Mouse (Mus musculus) heart, embryonic 15.5 days (tissue): Measurements from ENCODE around the gene Pex7. TPM values are rescaled to one million over a fixed set of nuclear protein-coding genes. Genes with fewer than 3 reads are reported as not detected.
A peak's percentile ranks its signal among the peaks of the same experiment; 100 is the strongest.

Source experiments
- ATAC-seq: fragments of 200-750 bp; cut with Nextera tagmentation; replicated peaks from 2 replicates; pipeline ENCODE4 v1.8.0; 2017; ENCODE audit warnings: low read depth, moderate TSS enrichment; ENCODE audit not compliant: insufficient number of reproducible peaks, insufficient read depth, low FRiP score
- H3K27ac ChIP-seq: fragments of 300-500 bp; sonication (generic); 2 replicates; pipeline ENCODE4 v1.5.1; 2015; ENCODE audit warnings: mild to moderate bottlenecking, inconsistent platforms
- H3K27me3 ChIP-seq: fragments of 300-500 bp; sonication (generic); 2 replicates; pipeline ENCODE4 v1.6.1; 2015; ENCODE audit warnings: inconsistent platforms
- H3K36me3 ChIP-seq: fragments of 300-500 bp; sonication (generic); 2 replicates; pipeline ENCODE4 v1.6.1; 2015; ENCODE audit warnings: mild to moderate bottlenecking, inconsistent platforms
- H3K4me1 ChIP-seq: fragments of 300-500 bp; sonication (generic); replicated peaks from 2 replicates; pipeline ENCODE4 v1.6.1; 2015; ENCODE audit warnings: inconsistent platforms
- H3K4me2 ChIP-seq: fragments of 300-500 bp; sonication (generic); 2 replicates; pipeline ENCODE4 v1.6.1; 2015; ENCODE audit warnings: inconsistent platforms, mild to moderate bottlenecking, moderate library complexity
- H3K4me3 ChIP-seq: fragments of 300-500 bp; sonication (generic); 2 replicates; pipeline ENCODE4 v1.5.1; 2015; ENCODE audit warnings: mild to moderate bottlenecking, inconsistent platforms
- H3K9ac ChIP-seq: fragments of 300-500 bp; sonication (generic); 2 replicates; pipeline ENCODE4 v1.6.1; 2015; ENCODE audit warnings: mild to moderate bottlenecking, inconsistent platforms
- H3K9me3 ChIP-seq: fragments of 300-500 bp; sonication (generic); replicated peaks from 2 replicates; pipeline ENCODE4 v1.6.1; 2016; ENCODE audit warnings: inconsistent platforms
- WGBS: fragments of 180-500 bp; shearing (Covaris S2); methylation state at CpG from one replicate; pipeline ENCODE4 v1.1.7; 2015; ENCODE audit warnings: mixed read lengths; 5-methylcytosine and 5-hydroxymethylcytosine counted together
- polyA plus RNA-seq: library from polyadenylated mRNA; unstranded; fragments of >200 nt; fragmentation: Nextera tagmentation; extraction: Ambion mirVana; gene quantifications from 2 replicates; pipeline ENCODE4 v1.2.1, GENCODE M21; 2015

The Pex7 gene
- polyA plus RNA-seq, 1 experiment from 2014 or later = 33.9 TPM

DNA sequence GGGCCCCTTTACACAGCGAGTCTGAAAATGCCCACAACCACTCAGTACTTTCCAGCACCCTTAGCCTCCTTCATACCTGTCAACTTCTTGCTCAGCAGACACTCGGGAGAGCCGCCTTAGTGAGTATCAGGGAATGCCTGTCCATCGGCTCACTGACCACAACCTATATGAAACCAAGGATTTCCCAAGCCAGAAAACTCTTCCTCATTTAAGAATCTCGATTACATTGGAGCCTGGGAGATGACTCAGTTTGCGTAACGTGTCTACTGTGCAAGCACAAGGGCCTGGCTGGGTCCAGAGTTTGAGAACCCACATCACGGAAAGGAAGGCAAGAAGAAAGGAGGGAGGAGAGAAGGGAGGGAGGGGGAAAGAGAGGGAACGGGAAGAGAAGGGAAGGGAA lies 34.4 kb upstream of the Pex7 start:
- H3K4me2 ChIP-seq = no peak overlapping the region
- no peak overlapping the region for H3K9ac ChIP-seq
- no peak for ATAC-seq
- no peak overlapping the region for H3K4me3 ChIP-seq
- H3K36me3 ChIP-seq = no peaks in the 10 kb centered on the region
- H3K9me3 ChIP-seq = no peaks in the 10 kb centered on the region
- H3K27ac ChIP-seq = no peak overlapping the region
- H3K4me1 ChIP-seq = peaks cover 43% of the 10 kb centered on the region
- H3K27me3 ChIP-seq = no peaks in the 10 kb centered on the region
- WGBS = 78% methylated on average over 9 of the region's 9 CpGs

DNA sequence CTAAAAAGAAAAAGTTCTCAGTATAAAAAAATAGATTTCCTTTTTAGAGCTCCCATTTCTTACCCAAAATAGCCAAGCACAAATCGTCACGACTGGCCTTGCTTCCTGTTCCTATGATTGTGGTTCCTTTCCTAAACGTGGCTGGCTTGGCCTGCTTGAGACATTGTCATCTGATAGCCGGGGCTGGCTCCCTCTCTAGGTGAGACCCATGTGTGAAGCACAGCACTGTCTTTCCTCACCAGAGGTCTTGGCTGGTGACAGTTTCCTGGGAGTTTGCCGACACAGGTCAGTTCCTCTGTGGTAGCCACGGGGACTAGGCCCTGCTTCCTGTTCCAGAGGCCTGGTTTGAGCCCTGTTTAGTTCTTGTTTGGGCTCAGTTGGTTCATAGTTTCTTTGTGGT lies 33.6 kb upstream of the Pex7 start:
- peak; percentile 41; the same call in 1 of the 2 replicates for ATAC-seq
- 14% methylated on average over 6 of the region's 6 CpGs for WGBS

DNA sequence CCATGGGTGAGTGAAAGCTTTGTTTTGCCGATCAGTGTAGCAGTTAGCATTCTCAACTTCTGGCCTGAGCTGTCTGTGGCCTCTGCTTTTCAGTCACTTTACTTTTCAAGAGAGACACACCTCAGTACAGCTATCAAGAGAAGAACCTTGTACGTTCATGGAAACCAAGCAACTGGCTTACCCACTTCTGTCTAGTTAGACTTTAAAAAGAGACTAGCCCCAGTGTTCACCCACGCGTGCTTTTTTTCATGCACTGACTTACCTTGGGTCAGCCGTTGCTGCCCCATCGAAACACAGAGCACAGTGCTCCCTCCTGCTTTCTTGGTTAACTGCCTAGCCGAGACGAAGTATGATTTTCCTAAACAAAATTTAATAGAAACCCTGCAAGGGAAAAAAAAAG lies 33.1 kb upstream of the Pex7 start:
- no peaks in the 10 kb centered on the region for H3K9me3 ChIP-seq
- 82% methylated on average over 8 of the region's 8 CpGs for WGBS
- no peaks in the 10 kb centered on the region for H3K36me3 ChIP-seq
- no peaks in the 10 kb centered on the region for H3K27me3 ChIP-seq
- H3K4me3 ChIP-seq = no peak overlapping the region
- peak overlapping the region; percentile 63 for H3K27ac ChIP-seq
- H3K4me1 ChIP-seq = peaks cover 48% of the 10 kb centered on the region
- ATAC-seq = no peak
- no peak overlapping the region for H3K9ac ChIP-seq
- no peak overlapping the region for H3K4me2 ChIP-seq

More for the DNA sequence above, 33.6 kb upstream of the Pex7 start:
- Histone ChIP-seq H3K4me2 (no peak overlapping the region), H3K4me3 (no peak overlapping the region), H3K9me3 (no peaks in the 10 kb centered on the region), H3K36me3 (no peaks in the 10 kb centered on the region), H3K9ac (no peak overlapping the region), H3K4me1 (peaks cover 48% of the 10 kb centered on the region), H3K27me3 (no peaks in the 10 kb centered on the region), H3K27ac (peak overlapping the region; percentile 63)

DNA sequence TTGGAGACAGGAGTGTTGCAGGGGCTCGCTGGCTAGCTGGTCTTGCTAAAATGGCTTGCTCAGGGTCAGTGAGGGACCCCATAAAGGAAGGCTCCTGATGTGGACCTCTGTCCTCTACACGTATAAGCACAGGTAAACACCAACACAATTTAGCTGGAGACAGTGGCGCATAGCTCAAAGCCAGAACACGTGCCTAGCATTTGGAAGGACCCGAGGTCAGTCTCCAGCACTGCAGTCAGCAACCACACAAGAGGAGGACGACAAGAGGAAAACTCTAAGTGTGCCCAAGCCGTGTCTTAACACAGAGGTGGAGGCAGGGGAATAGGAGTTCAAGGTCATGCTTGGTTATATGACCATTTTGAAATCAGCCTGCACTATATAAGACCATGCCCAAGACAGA lies 32.6 kb upstream of the Pex7 start:
- 81% methylated on average over 7 of the region's 7 CpGs for WGBS
- H3K4me1 ChIP-seq = peaks cover 45% of the 10 kb centered on the region
- no peaks in the 10 kb centered on the region for H3K36me3 ChIP-seq

DNA sequence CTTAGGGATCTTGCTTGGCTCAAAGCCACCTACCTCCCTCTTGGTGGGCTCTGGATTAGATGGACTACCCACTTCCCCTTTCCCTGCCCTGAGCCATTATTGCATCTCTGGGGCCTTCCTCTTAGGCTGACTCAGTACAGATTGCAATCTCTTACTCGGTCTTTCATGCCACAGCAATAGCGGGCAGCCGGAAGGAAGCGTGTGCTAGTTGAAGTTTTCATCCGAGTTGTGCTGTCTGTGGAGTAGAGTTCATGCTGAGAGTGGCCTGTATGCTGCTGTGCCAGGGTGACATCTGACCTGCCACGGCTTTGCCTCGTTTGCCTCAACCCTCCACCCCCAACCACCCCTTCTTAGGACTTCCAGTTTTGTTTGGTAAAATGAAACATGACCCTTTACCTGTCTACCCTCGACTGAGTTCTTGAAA lies 31.8 kb upstream of the Pex7 start:
- no peaks in the 10 kb centered on the region for H3K36me3 ChIP-seq
- no peaks in the 10 kb centered on the region for H3K9me3 ChIP-seq
- H3K4me3 ChIP-seq = no peak overlapping the region
- no peak for ATAC-seq
- H3K27ac ChIP-seq = no peak overlapping the region
- H3K4me1 ChIP-seq = peaks cover 43% of the 10 kb centered on the region
- H3K4me2 ChIP-seq = no peak overlapping the region
- no peak overlapping the region for H3K9ac ChIP-seq
- no peaks in the 10 kb centered on the region for H3K27me3 ChIP-seq
- WGBS = 60% methylated on average over 8 of the region's 8 CpGs

More for the DNA sequence above, 32.6 kb upstream of the Pex7 start:
- no peak overlapping the region for H3K9ac ChIP-seq
- no peak overlapping the region for H3K27ac ChIP-seq
- no peak for ATAC-seq
- no peak overlapping the region for H3K4me3 ChIP-seq
- H3K9me3 ChIP-seq = no peaks in the 10 kb centered on the region
- H3K27me3 ChIP-seq = no peaks in the 10 kb centered on the region
- H3K4me2 ChIP-seq = no peak overlapping the region

DNA sequence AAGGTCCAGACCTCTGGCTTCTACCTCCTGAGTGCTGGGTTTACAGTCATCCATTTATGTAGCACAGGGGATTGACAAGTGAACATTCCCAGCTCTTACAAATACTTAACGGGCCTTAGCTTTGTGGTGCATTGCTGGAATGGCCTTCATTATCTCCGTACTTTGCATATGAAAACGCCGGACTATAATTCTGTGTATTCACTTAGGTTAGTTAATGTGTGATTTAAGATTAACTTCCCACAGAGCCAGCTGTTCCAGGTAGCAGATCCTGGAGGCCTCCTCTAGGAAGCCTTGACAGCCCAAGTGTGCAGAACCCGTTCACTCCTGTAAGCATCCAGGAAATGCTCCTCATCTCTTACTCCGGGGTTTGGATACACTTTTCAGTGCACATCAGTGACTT lies 31.2 kb upstream of the Pex7 start:
- 72% methylated on average over 6 of the region's 6 CpGs for WGBS
- Histone ChIP-seq H3K27me3 (no peaks in the 10 kb centered on the region), H3K36me3 (no peaks in the 10 kb centered on the region), H3K4me3 (no peak overlapping the region), H3K4me1 (peaks cover 43% of the 10 kb centered on the region), H3K9me3 (no peaks in the 10 kb centered on the region), H3K4me2 (no peak overlapping the region), H3K9ac (no peak overlapping the region), H3K27ac (no peak overlapping the region)
- no peak for ATAC-seq

DNA sequence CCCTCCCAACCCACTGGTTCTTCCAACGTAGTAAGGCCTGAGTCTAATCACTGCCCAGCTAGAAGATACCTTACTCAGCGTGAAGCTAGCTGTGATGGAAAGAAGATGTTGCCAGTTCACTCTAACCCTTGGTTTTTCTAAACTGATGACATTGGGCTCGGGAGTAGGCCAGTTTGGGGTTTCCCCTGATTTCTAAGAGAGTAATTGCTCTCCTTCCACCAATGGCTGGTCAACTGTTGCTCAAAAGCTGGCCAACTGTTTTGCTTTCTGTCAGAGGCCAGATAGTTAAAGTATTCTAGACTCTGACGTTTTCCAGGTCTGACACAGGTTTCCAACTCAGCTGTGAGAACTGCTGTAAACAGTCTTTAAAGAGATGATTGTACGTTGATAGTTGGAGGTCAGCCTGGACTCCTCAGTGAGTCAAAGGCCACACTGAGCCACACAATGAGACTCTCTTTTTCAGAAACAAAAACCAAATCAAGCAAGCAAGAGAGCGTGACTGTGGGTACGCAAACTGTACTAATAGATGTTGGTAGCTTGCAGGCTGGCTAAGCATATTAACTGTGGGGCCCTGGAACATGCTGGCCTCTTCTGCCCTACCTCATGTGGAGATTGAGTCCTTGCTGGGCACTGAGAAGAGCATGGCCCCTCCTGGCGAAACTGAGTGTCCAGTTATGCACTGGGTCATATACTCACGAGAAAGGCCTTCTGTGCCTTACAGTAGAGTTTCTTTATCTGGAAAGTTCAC lies 29.6 kb upstream of the Pex7 start:
- H3K9ac ChIP-seq = no peak overlapping the region

DNA sequence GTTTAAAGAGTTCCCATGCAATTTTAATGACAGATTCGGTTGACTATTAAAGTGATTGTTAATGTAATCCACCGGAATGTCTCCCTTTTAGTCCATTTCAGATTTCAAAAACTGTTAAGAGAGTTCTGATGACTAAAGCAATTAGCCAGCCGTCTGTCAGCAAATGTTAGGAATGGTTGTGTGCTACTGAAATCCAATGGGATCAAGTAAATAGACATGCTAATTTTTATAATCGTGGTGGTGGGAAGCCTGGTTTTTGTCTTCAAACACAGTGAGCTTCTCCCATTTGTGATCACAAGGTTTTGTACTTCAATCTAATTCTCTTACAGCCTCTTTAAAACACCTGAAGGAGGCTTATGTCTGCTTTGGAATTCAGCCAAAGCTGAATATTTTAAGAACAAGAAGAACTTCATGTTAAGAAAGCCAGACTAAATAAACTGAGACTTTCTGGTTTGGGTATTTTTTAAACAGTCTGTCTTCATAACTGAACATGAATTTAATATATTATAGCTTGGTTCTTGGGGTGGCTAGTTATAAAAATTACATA lies 28.4 kb upstream of the Pex7 start:
- WGBS = 50% methylated on average over 4 of the region's 4 CpGs
- Histone ChIP-seq H3K27me3 (no peaks in the 10 kb centered on the region), H3K9ac (no peak overlapping the region; the same call in 1 of the 2 replicates), H3K27ac (0 out of 2 replicates have a peak overlapping the region, but pooled peaks have one; percentile 98), H3K4me2 (peak overlapping the region; percentile 98), H3K9me3 (no peaks in the 10 kb centered on the region), H3K4me1 (peaks cover 43% of the 10 kb centered on the region), H3K4me3 (peak overlapping the region; percentile 94), H3K36me3 (no peaks in the 10 kb centered on the region)
- ATAC-seq = no peak

More for the DNA sequence above, 29.6 kb upstream of the Pex7 start:
- Histone ChIP-seq H3K27ac (0 out of 2 replicates have a peak overlapping the region, but pooled peaks have one; percentile 9), H3K9me3 (no peaks in the 10 kb centered on the region), H3K4me3 (peak overlapping the region; percentile 24), H3K4me1 (peaks cover 47% of the 10 kb centered on the region), H3K4me2 (peak overlapping the region; percentile 43), H3K36me3 (no peaks in the 10 kb centered on the region), H3K27me3 (no peaks in the 10 kb centered on the region)
- no peak for ATAC-seq
- 62% methylated on average over 9 of the region's 9 CpGs for WGBS

DNA sequence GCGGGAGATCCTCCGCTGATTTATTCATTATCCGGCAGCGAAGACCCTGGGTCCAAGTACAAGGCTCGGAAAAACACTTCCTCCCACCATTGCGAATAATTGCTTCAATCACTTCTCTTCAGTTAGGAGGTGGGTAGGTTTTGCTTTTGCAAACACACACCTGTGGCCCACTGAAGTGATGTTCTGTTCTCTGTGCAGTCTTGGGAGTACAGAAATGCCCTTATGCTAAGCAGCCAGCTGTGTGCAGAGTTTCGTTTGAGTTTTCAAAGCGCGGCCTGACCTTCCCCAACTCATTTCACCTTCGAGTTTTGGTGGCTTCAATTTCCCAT lies 27.8 kb upstream of the Pex7 start:
- 3% methylated on average over 10 of the region's 10 CpGs for WGBS
- Histone ChIP-seq H3K27ac (peak overlapping the region; percentile 98), H3K9ac (peak overlapping the region; percentile 95)

DNA sequence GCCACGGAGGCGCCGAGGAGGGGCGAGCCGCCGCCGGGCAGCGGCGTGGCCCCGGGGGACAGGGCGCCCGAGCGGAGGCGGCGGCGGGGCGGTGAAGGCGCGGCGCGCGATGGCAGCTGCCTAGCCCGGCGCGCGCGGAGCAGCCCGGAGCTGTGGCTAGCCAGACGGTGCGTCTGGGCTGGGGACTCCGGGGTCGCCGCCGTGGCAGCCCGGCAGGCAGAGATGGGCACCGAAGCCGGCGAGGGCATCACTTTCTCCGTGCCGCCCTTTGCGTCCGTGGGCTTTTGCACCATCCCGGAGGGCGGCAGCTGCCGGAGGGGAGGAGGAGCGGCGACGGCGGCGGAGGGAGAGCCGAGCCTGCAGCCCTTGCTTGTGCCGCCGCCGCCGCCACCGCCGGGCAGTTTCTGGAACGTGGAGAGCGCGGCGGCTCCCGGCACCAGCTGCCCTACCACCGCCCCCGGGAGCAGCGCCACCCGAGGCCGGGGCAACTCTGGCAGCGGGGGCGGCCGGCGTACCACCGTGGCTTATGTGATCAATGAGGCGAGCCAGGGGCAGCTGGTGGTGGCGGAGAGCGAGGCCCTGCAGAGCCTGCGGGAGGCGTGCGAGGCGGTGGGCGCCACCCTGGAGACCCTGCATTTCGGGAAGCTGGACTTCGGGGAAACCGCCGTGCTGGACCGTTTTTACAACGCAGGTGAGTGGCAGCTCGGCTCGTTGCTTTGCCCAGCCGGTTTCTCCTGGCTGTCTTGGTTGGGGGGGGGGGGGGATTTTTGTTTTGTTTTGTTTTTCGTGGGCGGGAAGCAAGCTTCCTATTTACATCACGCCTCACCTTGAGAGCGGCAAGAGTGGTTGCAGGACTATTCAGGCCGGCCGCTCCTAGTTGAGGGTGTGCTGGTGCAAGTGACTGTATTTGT lies 27.1 kb upstream of the Pex7 start, which contains the start of gene Map3k5:
Map3k5 (plus strand) TSS at position 89 of the 911 bp plus-strand sequence.
- peak within 1 kb of the TSS; percentile 94 for H3K4me3 ChIP-seq
- H3K27me3 ChIP-seq = no peaks in the 10 kb centered on the region
- peak within 1 kb of the TSS; percentile 98 for H3K4me2 ChIP-seq
- no peaks in the 10 kb centered on the region for H3K9me3 ChIP-seq
- under 1% methylated on average over 90 of the region's 95 CpGs for WGBS
- H3K4me1 ChIP-seq = peaks cover 32% of the 10 kb centered on the region
- peak; percentile 59 for ATAC-seq
- H3K27ac ChIP-seq = peak within 1 kb of the TSS; percentile 98
- H3K9ac ChIP-seq = peak within 1 kb of the TSS; percentile 95
- no peaks in the 10 kb centered on the region for H3K36me3 ChIP-seq

More for the DNA sequence above, 27.8 kb upstream of the Pex7 start:
- Histone ChIP-seq H3K36me3 (no peaks in the 10 kb centered on the region), H3K4me1 (peaks cover 37% of the 10 kb centered on the region), H3K27me3 (no peaks in the 10 kb centered on the region), H3K9me3 (no peaks in the 10 kb centered on the region), H3K4me2 (peak overlapping the region; percentile 98), H3K4me3 (peak overlapping the region; percentile 94)
- no peak for ATAC-seq
